Mouse (Mus musculus) liver, embryonic 16.5 days (tissue): ENCODE measurements at regions not wholly inside any gene's neighbourhood (a gene's known extent, or its start where the extent isn't known, plus 50 kb on each side); places are given as distances from the start of the nearest gene placed in this dataset.

Experiments used
- ATAC-seq: fragments of 200-750 bp; cut with Nextera tagmentation; 2 replicates; pipeline ENCODE4 v1.8.0; 2017; ENCODE audit warnings: low read depth, mild to moderate bottlenecking, moderate number of reproducible peaks, moderate library complexity
- H3K27ac ChIP-seq: fragments of 300-500 bp; sonication (generic); 2 replicates; pipeline ENCODE4 v1.5.1; 2014; ENCODE audit warnings: mild to moderate bottlenecking, low read length
- H3K27me3 ChIP-seq: fragments of 300-500 bp; sonication (generic); 2 replicates; pipeline ENCODE4 v1.6.1; 2014; ENCODE audit warnings: low read depth, low read length, mixed read lengths; ENCODE audit not compliant: control insufficient read depth, insufficient read depth
- H3K36me3 ChIP-seq: fragments of 300-500 bp; sonication (generic); 2 replicates; pipeline ENCODE4 v1.6.1; 2014; ENCODE audit warnings: mild to moderate bottlenecking; ENCODE audit not compliant: control insufficient read depth, insufficient read depth
- H3K4me1 ChIP-seq: fragments of 300-500 bp; sonication (generic); 2 replicates; pipeline ENCODE4 v1.6.1; 2014; ENCODE audit warnings: low read depth, low read length, mixed read lengths; ENCODE audit not compliant: control insufficient read depth
- H3K4me2 ChIP-seq: fragments of 300-500 bp; sonication (generic); 2 replicates; pipeline ENCODE4 v1.6.1; 2014; ENCODE audit warnings: low read depth, low read length, mixed read lengths
- H3K4me3 ChIP-seq: fragments of 300-500 bp; sonication (generic); 2 replicates; pipeline ENCODE4 v1.5.1; 2014; ENCODE audit warnings: low read depth, mild to moderate bottlenecking, low read length
- H3K9ac ChIP-seq: fragments of 300-500 bp; sonication (generic); 2 replicates; pipeline ENCODE4 v1.6.1; 2014; ENCODE audit warnings: low read depth, low read length
- H3K9me3 ChIP-seq: fragments of 300-500 bp; sonication (generic); replicated peaks from 2 replicates; pipeline ENCODE4 v1.6.1; 2016; ENCODE audit warnings: low read length; ENCODE audit not compliant: control insufficient read depth
- WGBS: fragments of 180-500 bp; shearing (Covaris S2); extraction: QIAGEN DNeasy Blood & Tissue Kit; methylation state at CpG from one replicate; pipeline ENCODE4 v1.1.7; 2014; ENCODE audit not compliant: insufficient replicate concordance; 5-methylcytosine and 5-hydroxymethylcytosine counted together

DNA sequence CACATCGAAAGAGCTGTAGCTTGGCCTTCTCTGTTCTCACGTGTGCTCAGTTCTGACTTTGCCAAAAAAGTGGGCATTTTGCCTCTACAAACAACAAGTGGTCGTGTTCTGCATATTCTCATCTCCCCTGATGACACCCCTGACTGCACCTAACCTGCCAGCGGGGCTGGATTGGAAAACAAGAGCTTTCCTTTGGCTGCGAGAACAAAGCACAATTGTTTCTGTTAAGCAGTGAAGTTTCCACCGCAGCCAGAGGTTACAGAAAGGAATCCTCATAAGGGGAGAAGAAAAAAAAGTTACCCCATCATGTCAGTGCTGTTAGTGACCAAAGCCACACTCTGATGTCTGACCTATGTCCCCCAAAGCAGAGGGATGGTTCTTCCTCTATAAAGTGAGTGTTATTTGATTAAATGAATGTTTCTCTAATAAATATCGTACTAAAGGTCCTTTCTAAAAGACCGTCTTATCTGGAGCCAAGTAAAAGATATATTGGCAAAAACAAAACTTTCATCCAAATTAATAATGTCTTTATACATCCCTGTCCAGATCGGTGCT lies 371.4 kb upstream of the Intu start:
- no peak overlapping the region for H3K4me3 ChIP-seq
- H3K36me3 ChIP-seq = no peaks in the 10 kb centered on the region
- ATAC-seq = no peak
- no peak overlapping the region for H3K27ac ChIP-seq
- no peaks in the 10 kb centered on the region for H3K9me3 ChIP-seq
- WGBS = 60% methylated on average over 9 of the region's 9 CpGs
- H3K27me3 ChIP-seq = no peaks in the 10 kb centered on the region
- H3K4me1 ChIP-seq = no peaks in the 10 kb centered on the region
- no peak overlapping the region for H3K4me2 ChIP-seq
- no peak overlapping the region for H3K9ac ChIP-seq

DNA sequence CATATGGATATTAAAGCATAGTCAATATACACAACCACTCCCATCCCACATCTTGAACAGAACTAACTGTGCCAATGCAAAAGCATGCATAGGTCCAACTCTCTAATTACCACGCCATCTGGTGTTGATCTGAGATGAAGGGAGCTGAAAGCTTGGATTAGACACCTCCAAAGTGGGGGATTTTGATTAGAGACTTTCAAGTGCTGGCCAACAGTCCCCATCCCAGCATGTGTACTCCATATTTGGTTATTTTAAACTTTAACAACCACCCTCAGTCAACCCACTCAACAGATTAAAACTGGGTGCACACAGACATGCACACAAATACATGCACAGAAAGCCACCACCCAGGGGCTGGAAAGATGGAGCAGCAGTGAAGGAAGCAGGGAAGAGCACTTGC lies 366.9 kb upstream of the Intu start:
- no peak overlapping the region for H3K4me3 ChIP-seq
- no peaks in the 10 kb centered on the region for H3K4me1 ChIP-seq
- WGBS = 34% methylated on average over 1 of the region's 1 CpGs
- H3K27me3 ChIP-seq = no peaks in the 10 kb centered on the region
- H3K36me3 ChIP-seq = no peaks in the 10 kb centered on the region
- H3K9ac ChIP-seq = no peak overlapping the region
- H3K27ac ChIP-seq = no peak overlapping the region
- H3K4me2 ChIP-seq = no peak overlapping the region
- ATAC-seq = no peak
- no peaks in the 10 kb centered on the region for H3K9me3 ChIP-seq

DNA sequence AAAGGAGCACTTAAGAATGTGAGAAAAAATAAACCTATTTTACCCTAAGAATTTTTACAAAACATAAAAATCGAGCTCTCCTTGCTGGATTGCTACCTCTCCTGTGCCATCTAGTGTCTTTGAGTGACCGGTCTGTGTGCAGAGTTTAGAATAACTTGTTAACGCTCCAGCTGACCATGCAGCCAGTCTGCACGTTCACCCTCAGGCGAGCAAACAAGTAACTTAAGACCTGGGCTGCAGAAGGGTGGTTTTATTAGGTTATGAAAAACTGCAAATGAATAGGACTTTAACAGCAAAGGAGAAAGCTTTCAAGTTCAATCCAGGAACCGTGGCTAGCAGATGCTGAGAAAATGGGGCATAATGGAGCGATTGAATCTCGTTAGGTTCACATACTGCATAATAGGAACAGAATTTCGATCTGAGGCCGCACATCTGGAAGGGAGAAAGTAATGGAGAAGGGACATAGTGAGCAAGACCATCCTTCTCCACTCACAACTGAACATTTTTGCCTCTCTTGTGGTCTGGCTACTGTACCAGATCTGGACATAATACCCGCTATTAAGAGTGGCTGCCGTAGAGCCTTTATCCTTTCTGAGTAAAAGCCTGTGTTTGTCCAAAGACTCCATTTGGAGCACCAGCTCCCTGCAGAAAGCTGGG lies 363.0 kb upstream of the Intu start:
- Histone ChIP-seq H3K36me3 (no peaks in the 10 kb centered on the region), H3K4me1 (no peaks in the 10 kb centered on the region), H3K27me3 (no peaks in the 10 kb centered on the region), H3K4me2 (no peak overlapping the region), H3K9ac (no peak overlapping the region), H3K9me3 (no peaks in the 10 kb centered on the region), H3K4me3 (no peak overlapping the region), H3K27ac (no peak overlapping the region)
- no peak for ATAC-seq
- WGBS = 68% methylated on average over 12 of the region's 12 CpGs

DNA sequence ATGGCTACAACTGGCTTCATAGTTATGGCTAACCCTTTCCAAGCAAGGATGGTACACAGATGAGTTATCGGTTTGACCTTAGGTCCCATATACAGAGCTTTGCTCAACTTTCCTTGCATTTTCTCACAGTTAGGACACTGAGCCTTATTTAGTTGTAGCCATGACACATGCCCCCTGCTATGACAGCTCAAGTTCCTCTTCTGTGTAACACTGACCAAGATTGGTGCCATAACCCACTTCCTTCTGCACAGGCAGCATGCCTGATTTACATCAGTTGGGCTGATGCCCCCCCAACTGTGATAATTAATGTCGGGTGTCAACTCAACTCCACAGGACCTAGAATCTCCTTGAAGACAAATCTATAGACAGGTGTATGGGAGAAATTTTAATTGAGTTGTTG lies 361.5 kb upstream of the Intu start:
- WGBS = 50% methylated on average over 2 of the region's 2 CpGs
- ATAC-seq = no peak
- Histone ChIP-seq H3K27ac (no peak overlapping the region), H3K9ac (no peak overlapping the region), H3K27me3 (no peaks in the 10 kb centered on the region), H3K4me3 (no peak overlapping the region), H3K36me3 (no peaks in the 10 kb centered on the region), H3K9me3 (no peaks in the 10 kb centered on the region), H3K4me2 (no peak overlapping the region), H3K4me1 (no peaks in the 10 kb centered on the region)

DNA sequence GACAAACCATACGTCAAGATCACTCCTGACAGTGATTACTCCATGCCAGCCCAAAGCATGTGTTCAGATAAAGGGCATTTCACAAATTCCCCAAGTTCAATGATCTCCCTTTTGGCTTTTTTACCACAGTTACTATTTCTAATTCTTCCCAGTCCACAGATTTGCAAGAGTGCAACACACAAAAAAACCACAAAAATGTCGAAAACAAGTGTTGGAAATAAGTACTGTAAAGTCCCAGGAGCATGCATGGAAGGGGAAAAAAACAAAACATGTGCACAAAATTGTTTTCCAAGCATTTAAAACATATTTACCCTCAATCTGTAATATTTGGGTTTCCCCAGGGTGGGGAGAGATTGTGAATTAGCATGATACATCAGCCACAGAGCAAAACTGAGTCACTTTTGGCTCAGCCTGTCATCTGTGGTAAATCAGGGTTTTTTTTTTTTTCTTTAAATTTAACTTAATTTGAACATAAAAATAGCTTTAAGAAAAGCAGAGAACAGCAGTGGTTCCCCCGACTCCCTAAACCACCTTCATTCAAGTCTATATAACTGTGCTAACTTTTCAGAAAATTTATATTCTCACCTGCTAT lies 351.3 kb upstream of the Intu start:
- 49% methylated on average over 3 of the region's 3 CpGs for WGBS

DNA sequence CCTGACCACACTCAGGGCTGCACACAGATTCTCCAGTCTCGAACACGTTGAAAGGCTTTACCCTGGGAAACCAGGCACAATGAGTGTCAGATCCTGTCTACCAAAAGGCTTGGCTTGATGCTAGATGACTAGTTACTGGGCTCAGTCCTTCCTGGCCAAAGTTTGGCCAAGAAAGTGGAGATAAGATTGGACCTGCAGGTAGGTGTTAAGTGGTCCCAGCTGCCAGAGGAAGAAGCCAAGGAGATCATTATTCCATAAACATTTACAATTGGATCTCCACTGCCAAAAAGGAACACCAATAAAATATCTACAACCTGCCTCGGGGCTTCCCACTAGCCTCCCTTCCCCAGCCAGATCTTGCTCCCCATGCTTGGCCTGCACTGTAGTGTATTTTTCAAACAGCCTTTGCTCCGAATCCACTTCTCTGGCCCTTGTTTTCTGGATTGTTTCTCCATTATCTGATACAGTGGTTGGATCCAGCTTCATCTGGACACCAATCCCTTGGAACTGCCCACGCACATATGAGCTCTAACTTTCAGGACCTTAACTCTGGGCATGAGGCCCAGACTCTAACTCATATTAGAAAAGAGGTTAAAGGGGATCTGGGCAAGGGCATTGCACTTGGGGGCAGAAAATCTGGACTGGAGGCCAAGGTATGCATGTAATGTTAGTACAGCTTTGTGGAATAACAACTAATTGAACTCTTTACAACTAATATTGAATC lies 345.3 kb upstream of the Intu start:
- WGBS = 58% methylated on average over 5 of the region's 5 CpGs
- Histone ChIP-seq H3K9me3 (no peaks in the 10 kb centered on the region), H3K27ac (no peak overlapping the region), H3K36me3 (no peaks in the 10 kb centered on the region), H3K4me2 (no peak overlapping the region), H3K9ac (no peak overlapping the region), H3K4me3 (no peak overlapping the region), H3K4me1 (no peaks in the 10 kb centered on the region), H3K27me3 (no peaks in the 10 kb centered on the region)
- no peak for ATAC-seq

More for the DNA sequence above, 351.3 kb upstream of the Intu start:
- no peaks in the 10 kb centered on the region for H3K9me3 ChIP-seq
- no peak overlapping the region for H3K27ac ChIP-seq
- no peaks in the 10 kb centered on the region for H3K27me3 ChIP-seq
- no peak overlapping the region for H3K4me3 ChIP-seq
- no peak overlapping the region for H3K9ac ChIP-seq
- ATAC-seq = no peak
- H3K36me3 ChIP-seq = no peaks in the 10 kb centered on the region
- H3K4me1 ChIP-seq = no peaks in the 10 kb centered on the region
- H3K4me2 ChIP-seq = no peak overlapping the region

DNA sequence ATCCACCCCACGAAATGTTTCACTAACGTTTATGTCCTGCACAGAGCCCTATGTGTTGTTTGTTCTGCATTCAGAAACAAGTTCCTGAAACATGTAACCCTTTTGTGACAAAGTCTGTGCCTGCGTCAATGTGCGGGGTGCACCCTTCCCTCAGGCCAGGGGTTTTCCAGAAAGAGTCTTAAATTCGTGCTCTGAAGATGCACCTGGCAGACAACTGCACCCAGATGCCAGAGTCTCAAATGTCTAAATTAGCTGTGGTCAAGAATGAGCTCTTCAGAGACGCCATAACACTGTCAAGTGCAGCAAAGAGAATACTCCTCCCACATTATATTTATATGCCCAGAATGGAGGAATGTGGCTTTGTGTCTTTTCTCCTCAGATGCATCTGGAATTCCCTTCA lies 341.6 kb upstream of the Intu start:
- H3K4me1 ChIP-seq = no peaks in the 10 kb centered on the region
- H3K27ac ChIP-seq = no peak overlapping the region
- H3K9ac ChIP-seq = no peak overlapping the region
- no peaks in the 10 kb centered on the region for H3K9me3 ChIP-seq
- 48% methylated on average over 6 of the region's 6 CpGs for WGBS
- no peaks in the 10 kb centered on the region for H3K36me3 ChIP-seq
- no peaks in the 10 kb centered on the region for H3K27me3 ChIP-seq
- ATAC-seq = no peak
- no peak overlapping the region for H3K4me2 ChIP-seq
- no peak overlapping the region for H3K4me3 ChIP-seq

DNA sequence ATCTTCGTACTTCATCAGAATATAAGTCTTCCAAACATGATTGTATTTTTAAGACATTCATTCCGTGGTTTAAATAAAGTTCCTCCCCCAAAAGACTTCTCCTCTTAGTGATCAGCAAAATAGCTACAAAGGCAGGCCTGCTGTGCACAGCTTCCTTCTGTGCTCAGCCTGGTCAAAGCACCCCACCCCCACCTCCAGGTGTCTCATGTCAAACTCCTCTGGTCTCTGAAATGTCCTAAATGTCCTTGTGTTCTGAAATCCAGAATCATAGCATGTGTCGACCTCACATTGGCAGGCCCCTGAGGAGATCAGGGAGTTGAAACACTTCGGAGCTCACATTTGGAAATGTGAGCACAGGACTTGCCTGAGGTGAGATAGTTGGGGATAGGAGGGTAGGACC lies 341.1 kb upstream of the Intu start:
- Histone ChIP-seq H3K9ac (no peak overlapping the region), H3K4me1 (no peaks in the 10 kb centered on the region), H3K27me3 (no peaks in the 10 kb centered on the region), H3K9me3 (no peaks in the 10 kb centered on the region), H3K4me3 (no peak overlapping the region), H3K27ac (no peak overlapping the region), H3K4me2 (no peak overlapping the region), H3K36me3 (no peaks in the 10 kb centered on the region)
- ATAC-seq = no peak
- WGBS = 50% methylated on average over 4 of the region's 4 CpGs

DNA sequence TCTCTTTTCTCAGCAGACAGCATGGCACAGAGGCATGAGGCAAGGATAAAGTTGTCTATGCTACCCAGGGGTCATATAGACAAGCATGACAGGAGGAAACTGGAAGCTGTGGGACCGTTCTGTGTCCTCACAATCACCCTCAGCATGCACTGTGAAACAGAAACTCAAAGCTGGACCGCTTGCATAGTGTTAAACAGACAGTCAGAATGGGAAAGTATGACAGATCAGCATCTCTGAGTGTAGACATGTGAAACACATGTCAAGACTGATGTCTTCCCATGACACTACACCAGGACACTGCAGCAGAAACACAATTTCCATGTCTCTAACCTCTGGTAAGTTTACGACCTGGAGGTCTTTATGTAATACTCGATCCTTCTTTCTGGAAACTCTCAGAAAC lies 330.9 kb upstream of the Intu start:
- Histone ChIP-seq H3K4me1 (no peaks in the 10 kb centered on the region), H3K4me3 (no peak overlapping the region), H3K27me3 (no peaks in the 10 kb centered on the region), H3K4me2 (no peak overlapping the region), H3K9me3 (no peaks in the 10 kb centered on the region), H3K36me3 (no peaks in the 10 kb centered on the region), H3K27ac (no peak overlapping the region), H3K9ac (no peak overlapping the region)
- no peak for ATAC-seq
- WGBS = 58% methylated on average over 4 of the region's 4 CpGs
